Mouse (Mus musculus): Measurements from ENCODE around the gene Nrd1. TPM values are rescaled to one million over a fixed set of nuclear protein-coding genes. Genes with fewer than 3 reads are reported as not detected.

Gene Nrd1
- polyA plus RNA-seq, 1 experiment from 2014 or later = 62.4 TPM

GRCm38 (mm10) chr4:109079676-109080075 is 79.2 kb downstream of the Nrd1 start:
- H3K27me3 ChIP-seq (ENCODE audit: insufficient read depth, poor library complexity, severe bottlenecking) = no peaks in the 10 kb centered on the region
- peaks cover 30% of the 10 kb centered on the region for H3K36me3 ChIP-seq
- WGBS = 71% methylated on average over 3 of the region's 3 CpGs
- no peak for DNase-seq (ENCODE audit: low spot score)
- H3K27ac ChIP-seq = no peak overlapping the region
- no peak overlapping the region for H3K4me3 ChIP-seq
- H3K9me3 ChIP-seq = no peaks in the 10 kb centered on the region
- no peaks in the 10 kb centered on the region for H3K4me1 ChIP-seq

DNA sequence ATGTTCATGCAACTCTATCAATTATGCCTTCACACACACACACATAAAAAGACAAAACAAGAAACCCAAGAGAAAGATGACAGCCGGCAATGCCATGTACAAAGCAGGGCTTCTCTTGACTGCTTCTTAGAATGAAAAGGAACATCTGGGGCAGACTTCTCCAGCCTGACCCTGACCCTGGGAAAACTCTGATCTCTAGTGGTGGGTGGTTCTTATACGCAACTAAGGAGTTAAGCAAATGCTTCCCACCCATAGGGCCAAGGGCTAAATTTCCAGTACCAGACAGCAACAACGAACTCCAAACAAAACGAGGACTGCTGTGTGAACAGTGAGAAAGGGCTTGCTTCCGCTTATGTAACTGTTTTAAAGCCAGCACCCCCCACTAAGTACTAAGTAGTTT is 79.7 kb downstream of the Nrd1 start:
- Histone ChIP-seq H3K27me3 (ENCODE audit: insufficient read depth, poor library complexity, severe bottlenecking) (no peaks in the 10 kb centered on the region), H3K4me3 (no peak overlapping the region), H3K36me3 (peaks cover 30% of the 10 kb centered on the region), H3K4me1 (no peaks in the 10 kb centered on the region), H3K9me3 (no peaks in the 10 kb centered on the region), H3K27ac (no peak overlapping the region)
- WGBS = 75% methylated on average over 5 of the region's 5 CpGs
- DNase-seq (ENCODE audit: low spot score) = no peak

GRCm38 (mm10) chr4:109089171-109089570 is 88.7 kb downstream of the Nrd1 start:
- H3K4me1 ChIP-seq = peaks cover 12% of the 10 kb centered on the region
- 87% methylated on average over 5 of the region's 5 CpGs for WGBS
- H3K27me3 ChIP-seq (ENCODE audit: insufficient read depth, poor library complexity, severe bottlenecking) = 0 out of 2 replicates have a peak, but pooled peaks cover 3% of the 10 kb centered on the region
- no peaks in the 10 kb centered on the region for H3K9me3 ChIP-seq
- no peak for DNase-seq (ENCODE audit: low spot score)
- no peak overlapping the region for H3K4me3 ChIP-seq
- H3K36me3 ChIP-seq = no peaks in the 10 kb centered on the region
- H3K27ac ChIP-seq = no peak overlapping the region

DNA sequence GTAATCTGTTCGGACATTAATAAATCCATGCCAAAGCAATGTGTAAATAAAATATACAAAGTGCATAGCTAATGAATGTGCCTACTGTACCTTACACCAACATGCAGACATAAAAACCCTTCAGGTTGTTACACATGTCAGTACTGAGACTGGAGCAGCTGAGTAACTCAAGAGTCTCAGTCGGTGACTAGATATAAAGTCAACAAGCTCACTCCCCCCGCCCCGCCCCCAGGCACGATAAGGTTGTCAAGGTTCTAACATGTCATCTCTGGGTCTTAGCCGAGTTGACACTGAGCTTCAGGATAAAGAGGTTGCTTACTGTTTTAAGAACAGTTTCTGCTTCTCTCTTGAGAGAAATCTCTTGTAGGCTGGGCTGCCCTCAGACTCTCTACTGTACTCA is 89.5 kb downstream of the Nrd1 start:
- 0 out of 2 replicates have a peak, but pooled peaks cover 3% of the 10 kb centered on the region for H3K27me3 ChIP-seq (ENCODE audit: insufficient read depth, poor library complexity, severe bottlenecking)
- H3K27ac ChIP-seq = 0 out of 2 replicates have a peak overlapping the region, but pooled peaks have one; percentile 36
- H3K9me3 ChIP-seq = no peaks in the 10 kb centered on the region
- H3K4me3 ChIP-seq = no peak overlapping the region
- DNase-seq (ENCODE audit: low spot score) = peak; percentile 78
- 28% methylated on average over 6 of the region's 6 CpGs for WGBS
- H3K4me1 ChIP-seq = peaks cover 21% of the 10 kb centered on the region
- H3K36me3 ChIP-seq = no peaks in the 10 kb centered on the region

DNA sequence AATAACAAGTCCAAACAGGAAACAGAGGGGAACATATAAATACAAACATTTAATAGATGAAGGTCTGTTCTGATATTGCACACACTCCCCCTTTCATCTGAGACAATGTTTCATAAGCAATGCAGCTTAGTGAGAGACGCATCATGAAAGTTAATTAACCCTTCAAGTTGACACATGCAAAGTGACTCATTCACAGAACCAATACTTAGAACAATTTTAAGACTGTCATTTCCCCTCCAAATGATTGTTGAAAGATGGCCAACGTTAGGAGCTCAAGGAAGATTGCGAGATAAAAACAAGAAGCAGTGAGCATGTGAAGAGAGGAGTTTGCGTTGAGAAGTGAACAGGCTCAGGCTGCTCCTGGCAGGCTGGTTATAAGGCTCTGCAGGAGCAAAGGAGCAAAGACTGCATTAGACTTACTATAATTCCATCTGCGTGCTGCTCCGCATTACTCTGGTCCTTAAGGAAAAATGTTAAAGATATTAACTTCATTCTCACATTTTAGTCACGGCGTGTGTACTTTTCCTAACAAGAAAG is 90.9 kb downstream of the Nrd1 start:
- Histone ChIP-seq H3K36me3 (no peaks in the 10 kb centered on the region), H3K27me3 (ENCODE audit: insufficient read depth, poor library complexity, severe bottlenecking) (0 out of 2 replicates have a peak, but pooled peaks cover 3% of the 10 kb centered on the region), H3K4me3 (no peak overlapping the region), H3K27ac (no peak overlapping the region), H3K9me3 (no peaks in the 10 kb centered on the region), H3K4me1 (peaks cover 24% of the 10 kb centered on the region)
- 85% methylated on average over 8 of the region's 8 CpGs for WGBS
- DNase-seq (ENCODE audit: low spot score) = no peak

DNA sequence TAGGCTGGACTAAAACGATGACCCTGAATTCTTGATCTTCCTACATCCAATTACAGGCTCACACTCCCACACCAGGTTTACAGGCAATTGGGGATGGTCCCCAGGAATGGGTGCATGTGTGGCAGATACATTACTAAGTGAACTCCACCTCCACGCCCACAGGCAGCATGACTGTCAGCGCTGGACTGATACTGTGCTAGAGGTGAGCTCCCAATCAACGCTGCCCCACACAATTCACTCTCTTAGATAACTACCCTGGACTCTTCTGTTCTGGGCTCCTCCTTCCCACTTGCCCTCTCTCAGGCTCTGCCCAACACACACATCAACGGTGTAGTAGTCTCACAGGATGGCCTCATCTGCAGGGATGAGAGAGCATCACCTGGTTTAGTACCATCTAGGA is 91.9 kb downstream of the Nrd1 start:
- Histone ChIP-seq H3K4me3 (no peak overlapping the region), H3K27me3 (ENCODE audit: insufficient read depth, poor library complexity, severe bottlenecking) (peaks cover 10% of the 10 kb centered on the region; the same call in 1 of the 2 replicates), H3K9me3 (no peaks in the 10 kb centered on the region), H3K4me1 (peaks cover 24% of the 10 kb centered on the region), H3K36me3 (no peaks in the 10 kb centered on the region), H3K27ac (no peak overlapping the region)
- WGBS = 65% methylated on average over 5 of the region's 5 CpGs
- peak; percentile 65 for DNase-seq (ENCODE audit: low spot score)

DNA sequence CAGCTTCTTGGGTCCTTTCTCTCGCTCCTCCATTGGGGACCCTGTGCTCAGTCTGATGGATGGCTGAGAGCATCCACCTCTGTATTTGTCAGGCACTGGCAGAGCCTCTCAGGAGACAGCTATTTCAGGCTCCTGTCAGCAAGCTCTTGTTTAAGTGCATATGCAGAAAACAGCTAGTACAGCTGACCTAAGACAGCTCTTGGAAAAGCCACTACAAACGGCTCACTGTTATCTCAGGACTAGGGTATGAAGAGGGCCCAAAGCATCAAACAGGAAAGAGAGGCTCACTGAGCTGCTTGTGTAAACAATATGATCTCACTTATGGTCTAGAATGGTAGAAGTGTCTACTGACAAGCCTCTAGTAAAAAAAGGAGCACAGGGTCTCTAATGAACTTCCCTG is 93.8 kb downstream of the Nrd1 start:
- Histone ChIP-seq H3K36me3 (no peaks in the 10 kb centered on the region), H3K27ac (no peak overlapping the region), H3K4me1 (peaks cover 24% of the 10 kb centered on the region), H3K4me3 (no peak overlapping the region), H3K27me3 (ENCODE audit: insufficient read depth, poor library complexity, severe bottlenecking) (peaks cover 14% of the 10 kb centered on the region; the same call in 1 of the 2 replicates), H3K9me3 (no peaks in the 10 kb centered on the region)
- DNase-seq (ENCODE audit: low spot score) = no peak
- 30% methylated on average over 2 of the region's 2 CpGs for WGBS

GRCm38 (mm10) chr4:109098861-109099260 is 98.4 kb downstream of the Nrd1 start:
- Histone ChIP-seq H3K4me3 (no peak overlapping the region), H3K36me3 (peaks cover 9% of the 10 kb centered on the region), H3K4me1 (peaks cover 15% of the 10 kb centered on the region), H3K27ac (no peak overlapping the region), H3K27me3 (ENCODE audit: insufficient read depth, poor library complexity, severe bottlenecking) (peaks cover 11% of the 10 kb centered on the region; the same call in 1 of the 2 replicates), H3K9me3 (no peaks in the 10 kb centered on the region)
- 85% methylated on average over 3 of the region's 3 CpGs for WGBS
- DNase-seq (ENCODE audit: low spot score) = no peak

GRCm38 (mm10) chr4:109102574-109102973 is 102.1 kb downstream of the Nrd1 start:
- Histone ChIP-seq H3K9me3 (no peaks in the 10 kb centered on the region), H3K27ac (no peak overlapping the region), H3K4me1 (no peaks in the 10 kb centered on the region), H3K4me3 (no peak overlapping the region), H3K36me3 (peaks cover 9% of the 10 kb centered on the region), H3K27me3 (ENCODE audit: insufficient read depth, poor library complexity, severe bottlenecking) (peaks cover 2% of the 10 kb centered on the region; the same call in 1 of the 2 replicates)
- WGBS = 92% methylated on average over 5 of the region's 5 CpGs
- no peak for DNase-seq (ENCODE audit: low spot score)

- no peaks in the 10 kb centered on the region for H3K27me3 ChIP-seq (ENCODE audit: insufficient read depth, poor library complexity, severe bottlenecking)
- no peak for DNase-seq (ENCODE audit: low spot score)
Observed at GRCm38 (mm10) chr4:109103145-109103883, 102.9 kb downstream of the Nrd1 start.

GRCm38 (mm10) chr4:109105254-109105653 is 104.8 kb downstream of the Nrd1 start:
- no peaks in the 10 kb centered on the region for H3K4me1 ChIP-seq
- peaks cover 8% of the 10 kb centered on the region for H3K36me3 ChIP-seq
- H3K4me3 ChIP-seq = no peak overlapping the region
- no peak overlapping the region for H3K27ac ChIP-seq
- no peak for DNase-seq (ENCODE audit: low spot score)
- no peaks in the 10 kb centered on the region for H3K9me3 ChIP-seq
- no peaks in the 10 kb centered on the region for H3K27me3 ChIP-seq (ENCODE audit: insufficient read depth, poor library complexity, severe bottlenecking)

More at GRCm38 (mm10) chr4:109103145-109103883, 102.9 kb downstream of the Nrd1 start:
- 77% methylated on average over 9 of the region's 9 CpGs for WGBS
- Histone ChIP-seq H3K36me3 (peaks cover 9% of the 10 kb centered on the region), H3K9me3 (no peaks in the 10 kb centered on the region), H3K4me1 (no peaks in the 10 kb centered on the region), H3K27ac (no peak overlapping the region), H3K4me3 (no peak overlapping the region)

- WGBS = 70% methylated on average over 3 of the region's 3 CpGs
- Histone ChIP-seq H3K9me3 (no peaks in the 10 kb centered on the region), H3K4me1 (no peaks in the 10 kb centered on the region), H3K27me3 (ENCODE audit: insufficient read depth, poor library complexity, severe bottlenecking) (no peaks in the 10 kb centered on the region), H3K36me3 (peaks cover 6% of the 10 kb centered on the region), H3K4me3 (no peak overlapping the region), H3K27ac (no peak overlapping the region)
- no peak for DNase-seq (ENCODE audit: low spot score)
Observed at GRCm38 (mm10) chr4:109106034-109106433, 105.6 kb downstream of the Nrd1 start.

DNA sequence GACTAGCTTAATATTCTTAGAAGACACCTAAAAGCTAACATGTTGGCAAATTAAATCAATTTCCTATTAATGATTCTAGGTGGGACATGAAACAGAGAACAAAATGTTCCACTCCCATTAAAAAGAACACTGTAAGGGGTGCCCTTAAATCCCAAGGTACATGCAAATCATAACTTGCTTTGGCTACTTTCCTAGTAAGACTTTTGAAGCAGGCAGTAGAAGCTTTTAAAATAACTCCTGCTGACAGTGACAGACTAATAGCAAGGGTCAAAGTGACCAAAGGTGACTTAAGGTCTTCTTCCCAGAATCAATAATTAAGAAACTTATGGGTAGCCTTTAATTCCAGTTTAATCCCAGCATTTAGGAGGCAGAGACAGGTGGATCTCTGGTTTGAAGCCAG is 106.1 kb downstream of the Nrd1 start:
- Histone ChIP-seq H3K4me3 (no peak overlapping the region), H3K27ac (no peak overlapping the region), H3K36me3 (peaks cover under 1% of the 10 kb centered on the region; the same call in 1 of the 2 replicates), H3K4me1 (no peaks in the 10 kb centered on the region), H3K9me3 (no peaks in the 10 kb centered on the region), H3K27me3 (ENCODE audit: insufficient read depth, poor library complexity, severe bottlenecking) (no peaks in the 10 kb centered on the region)
- DNase-seq (ENCODE audit: low spot score) = no peak

Measured in heart, embryonic 10.5 days (tissue).